Mouse (Mus musculus): ENCODE measurements around the gene Olfr1113.

Gene Olfr1113

DNA sequence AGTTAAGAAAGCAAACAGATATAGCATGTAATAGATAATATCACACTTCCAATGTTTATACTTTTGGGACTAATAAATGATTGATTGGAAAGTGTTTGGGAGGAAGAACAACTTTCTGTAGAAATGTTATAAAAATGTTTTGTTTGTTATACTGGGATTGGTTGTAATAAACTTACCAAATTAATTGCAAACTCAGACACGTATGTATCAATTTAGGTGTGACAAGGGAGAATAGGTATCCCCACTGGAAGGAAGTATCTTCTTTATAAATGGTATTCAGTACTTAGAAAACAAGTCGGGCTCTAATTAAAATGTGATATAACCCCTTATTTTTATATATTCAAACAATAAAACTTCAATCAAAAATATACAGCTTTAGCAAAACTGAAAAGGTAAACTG lies at the start of gene Olfr1113:
TSS of gene Olfr1113 (plus strand) at position 301 of the 400 bp plus-strand sequence.
- no peak for DNase-seq (ENCODE audit: low read depth, low spot score)

DNA sequence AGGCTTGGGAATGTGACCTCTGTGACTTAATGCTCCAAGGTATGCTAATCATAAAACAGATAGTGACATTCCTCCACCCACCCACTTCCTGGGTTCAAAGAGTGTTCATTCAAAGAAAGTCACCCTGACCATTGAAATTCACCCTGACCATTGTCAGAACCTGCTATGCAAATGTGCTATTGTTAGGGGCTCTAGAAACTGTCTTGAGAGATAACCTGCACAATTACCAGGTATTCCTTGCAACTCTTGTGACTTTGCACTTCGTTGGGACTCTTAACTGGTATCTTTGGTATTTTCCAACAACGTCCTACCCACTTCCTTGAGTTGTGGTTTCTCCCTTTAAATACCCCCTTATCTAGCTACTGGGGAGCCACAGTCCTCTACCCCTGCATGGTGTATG lies 41.0 kb upstream of the Olfr1113 start:
- DNase-seq (ENCODE audit: low read depth, low spot score): peak; percentile 51

GRCm38 (mm10) chr2:87187498-87187897 lies 21.3 kb upstream of the Olfr1113 start, which contains the start of gene Olfr1112:
Gene Olfr1112, plus strand, starts transcription at chr2:87187798.
- DNase-seq (ENCODE audit: low read depth, low spot score): no peak

- no peak for DNase-seq (ENCODE audit: low read depth, low spot score)
Observed at GRCm38 (mm10) chr2:87247713-87248112, 38.9 kb downstream of the Olfr1113 start, which contains the start of gene Olfr1115. Gene Olfr1115, plus strand, starts transcription at chr2:87248013.

Measured in ZHBTc4 (cell line).